Mouse (Mus musculus) liver, postnatal 0 days (tissue): ENCODE results near the gene Cenpt.

ENCODE experiments used
- CTCF ChIP-seq: sonication (generic); IDR thresholded peaks from 2 replicates; pipeline ENCODE4 v1.5.1; 2016; ENCODE audit warnings: antibody characterized with exemption, low read depth
- EP300 ChIP-seq: IDR thresholded peaks from 2 replicates; pipeline ENCODE4 v1.6.1; 2016; ENCODE audit warnings: antibody characterized with exemption, low read depth, mild to moderate bottlenecking

DNA sequence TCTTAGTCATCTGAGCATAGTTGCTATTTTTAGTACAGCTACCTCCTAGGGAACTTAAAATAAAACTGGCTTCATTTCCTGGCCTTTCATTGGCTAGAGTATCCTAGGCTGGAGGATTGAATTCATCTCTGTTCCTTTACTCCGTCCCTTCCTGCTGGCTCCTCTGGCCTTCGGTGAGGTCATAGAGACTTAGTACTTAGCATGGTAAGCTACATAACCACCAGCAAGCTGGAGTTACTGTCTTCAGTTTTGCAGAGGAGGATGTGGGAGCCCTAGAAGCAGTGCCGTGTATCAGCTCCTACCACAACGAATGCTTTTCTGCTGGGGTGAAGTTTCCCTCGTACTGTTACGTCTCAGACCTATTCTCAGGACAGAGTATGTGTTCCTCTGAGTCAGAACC, 21.2 kb upstream of the Cenpt start:
- TF ChIP-seq EP300 (no peak), CTCF (no peak)
